Mouse (Mus musculus): ENCODE measurements around the gene Gtf2i.

DNA sequence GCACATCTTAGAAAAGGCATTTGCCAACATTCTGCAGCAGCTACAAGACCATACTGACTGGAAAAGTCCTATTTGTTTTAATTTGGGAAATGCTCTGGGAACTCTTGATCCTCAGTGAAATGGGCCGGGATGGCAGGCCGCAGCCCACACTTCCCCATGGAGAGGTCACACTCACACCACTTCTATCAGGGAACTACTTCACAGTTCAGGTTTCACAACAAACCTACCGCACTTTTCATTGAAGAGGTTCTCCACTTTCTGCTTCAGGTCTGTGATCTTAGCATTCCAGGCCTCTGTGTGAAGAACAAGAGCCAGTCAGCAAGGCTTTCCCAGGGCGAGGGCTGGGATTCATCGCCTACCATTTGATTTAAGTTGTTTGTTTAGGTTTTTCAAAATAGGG is 69.7 kb downstream of the Gtf2i start:
- TF ChIP-seq CTCF (IDR thresholded peaks at IDR 0.05; ENCODE audit: low read depth) (no peak), EP300 (IDR thresholded peaks at IDR 0.05; ENCODE audit: low read depth) (no peak)
